Mouse (Mus musculus) cerebellum, adult 2 months (tissue): ENCODE results near the gene Igfbp2.

ENCODE experiments used
- CTCF ChIP-seq: fragments of 200-500 bp; IDR thresholded peaks from 2 replicates; pipeline ENCODE4 v1.5.1; 2011; ENCODE audit warnings: low read depth, mild to moderate bottlenecking, control low read depth, low read length, moderate library complexity, borderline replicate concordance; ENCODE audit not compliant: insufficient read depth
- POLR2A ChIP-seq: fragments of 200-500 bp; IDR thresholded peaks from 2 replicates; pipeline ENCODE4 v1.6.1; 2011; ENCODE audit warnings: low read length, control low read depth, borderline replicate concordance; ENCODE audit not compliant: insufficient read depth

- TF ChIP-seq POLR2A (no peak), CTCF (no peak)
Observed at GRCm38 (mm10) chr1:72827411-72828315, 3.4 kb downstream of the Igfbp2 start.
